Mouse (Mus musculus): ENCODE measurements around the gene Ganc.
A peak's percentile ranks its signal among the peaks of the same experiment; 100 is the strongest.

Gene Ganc

DNA sequence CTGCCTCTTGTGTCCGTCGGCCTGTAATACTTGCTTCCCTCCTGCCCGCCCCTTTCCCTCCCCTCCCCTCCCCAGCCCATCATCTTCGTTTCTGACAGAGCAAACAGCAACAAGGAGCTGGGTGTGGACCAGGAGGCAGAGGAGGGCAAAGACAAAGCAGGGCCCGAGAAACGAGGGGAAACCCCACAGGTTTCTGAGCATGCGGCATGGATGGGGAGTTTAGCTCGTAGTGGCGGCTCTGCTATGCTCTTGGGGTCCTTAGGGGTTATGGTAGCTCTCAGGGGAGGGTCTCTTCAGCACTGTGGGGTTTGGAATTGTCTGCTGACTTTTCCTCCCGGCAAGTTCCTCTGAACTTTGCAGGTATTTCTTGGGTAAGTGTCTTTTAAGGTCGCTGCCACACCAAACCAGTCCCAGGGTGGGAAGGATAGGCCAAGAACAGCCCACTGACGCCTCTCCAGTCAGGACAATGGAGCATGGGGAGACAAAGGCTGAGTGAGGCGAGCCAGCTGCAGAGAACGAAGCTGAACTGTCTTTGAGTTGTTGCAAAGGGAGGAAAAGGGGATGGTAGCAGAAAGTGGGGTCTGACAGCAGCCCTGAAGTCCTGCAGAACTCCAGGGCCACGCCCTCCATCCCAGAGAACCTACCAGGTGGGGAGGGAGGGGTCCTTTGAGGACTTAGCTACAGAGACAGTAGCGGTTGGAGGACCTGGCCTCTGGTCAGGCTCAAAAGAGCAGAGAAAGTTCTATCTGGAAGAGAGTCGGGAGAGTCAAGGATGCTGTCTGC, 97.6 kb downstream of the Ganc start:
- no peak for DNase-seq (ENCODE audit: low spot score in 2 of 2)

GRCm38 (mm10) chr2:120501931-120502604, 98.4 kb downstream of the Ganc start:
- peak in 1 of 2 experiments; percentile 56 for DNase-seq (ENCODE audit: low spot score in 2 of 2)

GRCm38 (mm10) chr2:120502605-120502990, 98.9 kb downstream of the Ganc start:
- DNase-seq (ENCODE audit: low spot score in 2 of 2) = no peak

- no peak for DNase-seq (ENCODE audit: low spot score in 2 of 2)
Measured at GRCm38 (mm10) chr2:120503094-120503493, 99.4 kb downstream of the Ganc start.

DNA sequence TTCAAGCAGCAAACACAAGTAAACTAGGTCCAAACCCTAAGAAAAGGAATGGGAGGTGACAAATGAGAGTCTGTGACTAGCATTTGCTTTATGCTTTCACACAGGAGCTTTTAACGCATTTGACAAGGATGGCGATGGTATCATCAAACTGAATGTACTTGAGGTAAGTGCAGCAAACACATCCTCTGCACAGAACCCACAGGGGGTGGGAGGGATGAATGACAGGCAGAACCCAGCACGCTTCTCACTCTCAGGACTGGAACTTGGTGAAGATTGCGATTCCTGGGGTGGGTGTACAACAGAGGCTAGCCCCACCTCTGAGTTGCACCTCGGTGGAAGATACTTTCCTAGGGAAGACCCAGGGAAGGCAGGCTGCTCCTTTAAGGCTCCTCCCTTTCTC, 100.3 kb downstream of the Ganc start:
- DNase-seq (ENCODE audit: low spot score in 2 of 2) = no peak

All from spleen, postnatal 10 days (tissue).